Mouse (Mus musculus): Measurements from ENCODE around the gene Anapc2. TPM values are rescaled to one million over a fixed set of nuclear protein-coding genes. Genes with fewer than 3 reads are reported as not detected.
A peak's percentile ranks its signal among the peaks of the same experiment; 100 is the strongest.
"Not testable (repeated sequence)": the region's sequence is repeated elsewhere in the genome, so short reads cannot be mapped to it uniquely, and the experiment has no call there.

Anapc2 gene
- total RNA-seq, 2 experiments from 2014 or later = 38.4 to 40.7 TPM

DNA sequence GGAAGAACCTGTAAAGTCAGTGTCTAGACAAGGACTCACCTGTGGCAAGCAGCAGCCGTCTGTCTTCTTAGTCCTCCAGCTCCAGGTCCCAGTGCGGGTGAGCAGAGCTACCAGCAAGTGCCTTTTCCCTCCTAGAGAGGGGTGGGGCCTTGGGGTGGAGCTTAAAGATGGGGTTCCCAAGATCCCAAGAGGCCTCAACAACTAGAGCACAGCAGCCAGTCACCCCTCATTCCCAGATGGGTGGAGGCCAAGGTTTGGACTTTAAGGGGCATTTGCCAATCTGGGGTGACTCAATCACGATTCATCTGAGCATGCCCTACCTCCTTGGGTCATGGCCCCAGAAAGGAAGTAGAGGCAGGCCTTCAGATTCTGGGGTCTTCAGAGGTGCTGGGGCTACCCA lies 32.5 kb upstream of the Anapc2 start:
- intact Hi-C loops (cut with DNase I) = no loop called here
- no peak for DNase-seq (ENCODE audit: low spot score)

DNA sequence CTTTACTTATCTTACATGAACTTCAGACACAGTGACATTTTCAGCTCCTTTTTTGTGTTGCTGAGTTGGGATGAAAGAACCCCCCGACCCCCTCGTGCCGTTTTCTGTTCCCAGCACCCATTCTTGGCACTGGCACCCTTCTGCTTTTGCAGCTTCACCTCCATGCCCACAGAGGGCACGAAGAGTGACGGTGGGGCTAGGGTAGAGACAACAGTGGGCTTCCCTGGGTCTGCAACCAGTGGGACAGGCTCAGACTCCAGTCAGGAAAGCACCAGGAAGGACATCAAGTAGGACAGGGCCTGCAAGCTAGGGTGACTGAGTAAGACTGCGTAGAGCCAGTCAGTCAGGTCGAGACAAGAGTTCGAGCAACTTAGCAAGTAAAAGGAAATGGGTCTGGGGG lies 32.0 kb upstream of the Anapc2 start:
- intact Hi-C loops (cut with DNase I) = no loop called here
- DNase-seq (ENCODE audit: low spot score) = no peak

DNA sequence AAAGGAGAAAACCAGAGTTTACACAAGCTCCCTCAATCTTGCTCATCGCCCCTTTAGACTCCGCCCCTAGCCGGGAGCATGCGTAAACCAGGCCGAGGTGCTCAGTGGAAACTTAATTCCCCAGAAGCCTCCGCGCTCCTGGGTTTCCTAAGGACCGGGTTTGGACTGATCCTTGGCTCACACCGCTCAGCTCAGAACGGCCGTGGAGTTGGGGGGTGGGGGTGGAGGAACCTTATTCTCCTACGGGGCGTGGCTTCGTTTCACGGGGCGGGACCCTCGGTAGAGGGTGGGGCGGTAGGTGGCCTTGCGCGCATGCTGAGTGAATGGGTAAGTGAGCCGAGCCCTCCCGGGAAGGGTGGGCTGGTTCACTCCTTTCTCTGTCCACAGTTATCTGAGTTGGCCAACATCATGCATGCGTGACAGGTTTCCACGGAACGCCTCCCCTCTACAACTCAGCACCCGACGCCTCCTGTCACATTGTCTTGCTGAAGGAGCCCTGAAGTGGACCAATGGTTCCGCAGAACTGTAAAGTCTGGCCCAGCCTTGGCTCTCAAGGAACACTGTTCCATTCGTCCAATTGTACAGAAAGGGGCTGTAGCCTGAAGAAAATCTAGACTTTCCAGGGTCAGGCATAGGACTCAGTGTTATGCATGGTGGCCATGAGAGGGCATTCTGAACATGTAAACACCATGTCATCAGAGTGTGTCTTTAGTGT lies 31.4 kb upstream of the Anapc2 start:
- intact Hi-C loops (cut with DNase I) = no loop called here

DNA sequence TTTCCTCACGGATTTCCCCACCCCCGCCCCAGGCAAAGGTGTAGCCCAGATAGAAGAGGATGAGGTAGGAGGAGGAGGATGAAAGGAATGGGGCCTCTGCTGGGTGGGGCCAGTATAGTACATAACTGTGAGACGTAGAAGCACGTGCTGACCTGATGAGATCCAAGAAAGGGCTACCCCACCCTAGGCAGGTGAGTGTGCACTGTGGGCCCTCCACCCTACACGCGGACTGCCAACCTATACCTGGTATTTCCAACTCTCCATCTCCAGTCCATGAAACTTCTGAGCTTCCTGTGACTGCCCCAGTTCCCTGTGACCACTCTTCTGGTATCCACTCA lies 30.9 kb upstream of the Anapc2 start:
- intact Hi-C loops (cut with DNase I) = no loop called here
- no peak for DNase-seq (ENCODE audit: low spot score)

More for the DNA sequence above, 31.4 kb upstream of the Anapc2 start:
- DNase-seq (ENCODE audit: low spot score) = peak; percentile 30

DNA sequence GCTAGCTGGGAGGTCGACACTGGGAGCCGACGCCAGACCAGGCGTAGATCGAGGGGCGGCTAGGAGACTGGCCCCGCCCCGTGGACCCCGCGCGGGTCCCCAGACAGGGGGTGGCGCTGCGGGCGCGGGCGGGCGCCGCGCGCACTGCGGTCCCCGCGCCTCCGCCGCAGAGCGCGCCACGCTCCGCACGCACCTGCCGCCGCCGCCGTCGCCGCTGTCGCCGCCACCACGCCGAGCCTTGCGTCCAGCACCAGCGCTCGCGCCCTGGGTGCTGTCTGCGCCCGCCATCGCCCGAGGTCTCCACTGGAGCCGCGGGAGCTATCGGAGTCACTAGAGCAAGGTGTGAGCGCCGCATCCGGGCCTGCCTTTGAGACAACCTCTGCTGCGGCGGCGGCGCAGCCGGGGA lies 30.2 kb upstream of the Anapc2 start, which contains the start of the genes Rnf208 and Cysrt1:
Gene Rnf208, plus strand, starts transcription at position 155 of the 406 bp plus-strand sequence.
Gene Cysrt1, minus strand, starts transcription at position 352 of the 406 bp plus-strand sequence.
- intact Hi-C loops (cut with DNase I) = no loop called here

DNA sequence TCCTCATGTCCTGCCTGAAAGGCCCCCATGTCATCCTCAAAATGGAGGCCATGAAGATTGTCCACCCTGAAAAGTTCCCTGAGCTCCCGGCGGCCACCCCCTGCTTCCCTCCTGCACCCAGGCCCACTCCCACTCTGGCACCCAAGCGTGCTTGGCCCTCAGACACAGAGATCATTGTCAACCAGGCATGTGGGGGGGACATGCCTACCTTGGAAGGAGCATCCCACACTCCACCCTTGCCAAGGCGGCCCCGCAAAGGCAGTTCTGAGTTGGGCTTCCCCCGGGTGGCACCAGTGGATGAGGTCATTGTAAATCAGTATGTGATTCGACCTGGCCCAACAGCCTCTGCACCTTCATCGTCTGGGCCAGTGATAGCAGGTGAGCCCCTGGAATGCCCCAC lies 28.9 kb upstream of the Anapc2 start:
- intact Hi-C loops (cut with DNase I) = no loop called here
- DNase-seq (ENCODE audit: low spot score) = no peak

More for the DNA sequence above, 30.2 kb upstream of the Anapc2 start, which contains the start of the genes Rnf208 and Cysrt1:
- no peak for DNase-seq (ENCODE audit: low spot score)

DNA sequence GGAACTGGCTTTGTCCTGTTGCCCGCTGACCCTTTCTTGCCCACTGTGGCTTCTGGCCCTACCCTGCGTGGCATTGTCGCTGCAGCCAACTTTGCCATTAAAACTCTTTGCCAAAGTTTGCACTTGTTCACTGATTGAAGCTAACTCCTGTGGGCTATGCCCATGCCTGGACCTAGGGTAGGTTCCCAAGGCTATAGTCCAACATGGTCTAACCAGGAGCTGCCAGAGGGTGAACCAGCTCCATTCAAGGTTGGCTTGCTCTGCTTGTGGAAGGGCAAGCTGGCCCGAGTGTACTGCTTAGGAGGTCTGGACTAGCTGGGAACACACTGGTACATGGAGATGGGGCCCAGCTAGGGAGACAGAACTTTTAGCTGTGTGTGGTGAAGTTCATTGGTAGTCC lies 28.1 kb upstream of the Anapc2 start:
- DNase-seq (ENCODE audit: low spot score) = no peak
- intact Hi-C loops (cut with DNase I) = no loop called here

DNA sequence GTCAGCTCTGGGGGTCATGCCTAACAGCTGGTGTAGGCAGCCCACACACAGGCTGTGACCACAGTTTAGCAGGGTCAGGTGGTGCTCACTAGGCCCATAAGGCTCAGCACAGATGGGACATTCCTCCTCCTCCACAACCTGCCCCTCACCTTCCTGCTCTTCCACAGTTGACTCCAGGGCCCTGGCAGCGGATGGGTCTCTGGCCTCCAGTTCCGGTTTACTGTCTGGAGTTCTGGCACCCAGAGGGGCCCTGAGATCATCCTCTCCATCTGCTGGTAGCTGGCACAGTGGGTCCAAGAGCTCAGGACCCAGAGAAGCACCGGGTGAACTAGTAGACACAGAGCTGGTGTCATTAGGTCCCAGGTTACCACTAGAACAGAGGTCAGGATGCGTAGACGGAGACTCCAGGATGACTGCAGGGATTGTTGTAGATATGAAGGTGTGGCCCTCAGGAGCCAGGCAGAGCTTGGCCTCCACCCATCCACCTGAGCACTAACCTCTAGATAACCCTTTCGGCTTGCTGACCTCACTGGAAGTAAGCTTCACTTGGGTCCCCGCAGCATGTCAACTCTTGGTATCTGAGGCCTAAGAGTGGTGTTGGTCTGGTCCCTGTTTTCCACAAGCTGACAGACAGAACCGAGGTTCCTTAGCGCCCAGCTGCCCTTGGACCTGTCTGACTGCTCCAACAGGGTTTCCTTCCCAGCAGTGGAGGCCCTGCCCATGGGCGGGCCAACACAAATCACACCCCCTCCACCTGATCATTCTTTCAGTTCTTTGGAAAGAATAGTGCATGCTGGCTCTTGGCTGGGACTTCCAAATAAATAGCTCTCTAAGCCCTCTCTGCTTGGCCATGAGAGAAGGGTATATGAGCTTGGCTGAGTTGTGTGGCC lies 25.9 kb upstream of the Anapc2 start, which contains the start of gene AL732309.1:
Gene AL732309.1, minus strand, starts transcription at position 681 of the 890 bp plus-strand sequence.
- intact Hi-C loops (cut with DNase I) = no loop called here
- DNase-seq (ENCODE audit: low spot score) = no peak

DNA sequence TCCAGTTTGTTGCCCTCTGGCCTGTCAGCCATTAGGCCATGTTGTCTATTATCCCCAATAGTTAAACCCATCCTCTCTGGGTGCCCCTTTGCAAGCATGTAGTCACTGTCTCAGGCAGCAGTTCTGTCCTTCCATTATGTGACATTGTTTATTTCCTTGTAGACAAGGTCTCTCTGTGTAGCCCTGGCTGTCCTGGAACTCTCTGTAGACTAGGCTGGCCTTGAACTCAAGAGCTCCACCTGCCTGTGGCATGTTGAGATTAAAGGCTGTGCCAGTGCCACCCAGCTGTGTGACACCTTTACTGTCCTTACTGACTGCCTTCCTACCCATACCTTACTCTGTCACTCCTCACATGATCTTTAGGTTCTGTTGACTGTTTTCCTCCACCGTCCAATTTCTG lies 19.9 kb upstream of the Anapc2 start:
- no peak for DNase-seq (ENCODE audit: low spot score)
- intact Hi-C loops (cut with DNase I) = loop anchor here (2.0 to 5.0 kb wide), 2 partner anchors 24 to 125 kb away; no protein-coding TSS in a partner anchor

DNA sequence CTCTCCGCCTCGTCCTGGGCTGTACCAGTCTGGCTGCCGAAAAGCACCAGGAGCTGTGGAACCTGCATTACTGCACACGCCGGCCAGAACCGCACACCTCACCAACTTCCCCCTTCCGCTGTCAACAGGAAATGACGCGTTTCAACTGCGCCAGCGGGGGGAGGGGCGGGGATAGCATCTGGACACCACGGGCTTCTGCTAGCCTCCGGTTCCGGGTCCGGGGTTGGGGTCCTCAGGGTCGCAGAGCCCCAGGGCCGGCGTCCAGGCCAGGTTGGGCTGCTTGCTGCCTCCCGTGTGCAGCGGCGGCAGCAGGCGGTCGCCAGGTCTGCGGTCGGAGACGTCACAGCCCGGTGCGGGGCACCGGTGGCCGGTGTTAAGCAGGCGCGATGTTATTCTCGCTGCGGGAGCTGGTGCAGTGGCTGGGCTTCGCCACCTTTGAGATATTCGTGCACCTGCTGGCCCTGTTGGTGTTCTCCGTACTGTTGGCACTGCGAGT lies 16.9 kb upstream of the Anapc2 start, which contains the start of gene Tmem203:
Gene Tmem203, plus strand, starts transcription at position 156 of the 496 bp plus-strand sequence.
- DNase-seq (ENCODE audit: low spot score) = peak; percentile 68
- intact Hi-C loops (cut with DNase I) = loop anchor here (2.0 to 5.0 kb wide), 2 partner anchors 63 to 77 kb away; partner anchors contain the start of gene Man1b1

DNA sequence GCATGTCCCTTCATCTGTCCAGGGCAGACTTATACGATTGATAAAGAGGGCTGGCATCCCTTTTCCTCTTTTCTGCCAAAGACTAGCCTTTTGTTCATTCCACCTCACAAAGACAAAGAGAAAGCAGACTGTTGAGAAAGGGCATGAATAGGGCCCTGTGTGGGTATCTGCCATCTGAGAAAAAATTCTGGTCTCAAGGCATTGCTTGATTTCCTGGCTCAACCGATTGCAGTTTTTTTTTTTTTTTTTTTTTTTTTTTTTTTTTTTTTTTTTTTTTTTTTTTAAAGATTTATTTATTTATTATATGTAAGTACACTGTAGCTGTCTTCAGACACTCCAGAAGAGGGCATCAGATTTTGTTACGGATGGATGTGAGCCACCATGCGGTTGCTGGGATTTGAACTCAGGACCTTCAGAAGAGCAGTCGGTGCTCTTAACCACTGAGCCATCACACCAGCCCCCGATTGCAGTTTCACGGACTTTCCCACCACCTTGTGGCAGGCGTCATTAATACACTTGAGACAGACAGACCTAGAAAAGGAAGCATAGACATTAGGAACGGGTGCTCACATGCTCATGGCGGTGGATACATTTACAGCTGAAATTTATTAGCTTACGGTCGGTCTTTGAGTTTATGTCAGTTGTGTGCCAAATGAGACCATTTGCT lies 15.7 kb upstream of the Anapc2 start:
- not testable (repeated sequence) for DNase-seq (ENCODE audit: low spot score)
- intact Hi-C loops (cut with DNase I) = loop anchor here (5.0 kb wide), 1 partner anchor 76 kb away; the partner anchor contains the start of gene Man1b1

DNA sequence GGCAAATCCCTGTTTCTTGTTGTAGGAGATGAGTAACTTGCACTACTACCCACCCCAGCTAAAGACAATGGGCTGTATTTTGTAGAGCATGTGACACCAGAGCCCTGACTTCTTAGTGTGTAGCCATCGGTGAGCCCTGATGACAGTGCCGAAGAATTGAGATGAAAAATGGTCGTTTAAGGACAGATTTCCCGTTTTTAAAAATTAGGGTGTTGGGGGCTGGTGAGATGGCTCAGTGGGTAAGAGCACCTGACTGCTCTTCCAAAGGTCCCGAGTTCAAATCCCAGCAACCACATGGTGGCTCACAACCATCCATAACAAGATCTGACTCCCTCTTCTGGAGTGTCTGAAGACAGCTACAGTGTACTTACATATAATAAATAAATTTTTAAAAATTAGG lies 15.0 kb upstream of the Anapc2 start:
- intact Hi-C loops (cut with DNase I) = loop anchor here (5.0 kb wide), 1 partner anchor 75 kb away; the partner anchor contains the start of gene Man1b1

DNA sequence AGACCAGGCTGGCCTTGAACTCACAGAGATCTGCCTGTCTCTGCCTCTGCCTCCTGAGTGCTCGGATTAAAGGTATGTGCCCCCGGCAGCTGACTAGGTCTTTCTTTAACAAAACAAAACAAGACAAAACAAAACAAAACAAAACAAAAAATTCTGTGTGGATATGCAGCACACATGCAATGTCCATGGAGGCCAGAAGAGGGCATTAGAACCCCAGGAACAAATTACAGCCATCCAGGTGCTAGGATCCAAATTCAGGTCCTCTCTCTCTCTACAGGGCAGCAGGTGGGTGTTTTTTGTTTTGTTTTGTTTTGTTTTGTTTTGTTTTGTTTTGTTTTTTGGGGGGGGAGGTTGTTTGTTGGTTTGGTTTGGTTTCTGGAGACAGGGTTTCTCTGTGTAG lies 13.4 kb upstream of the Anapc2 start:
- DNase-seq (ENCODE audit: low spot score) = no peak
- intact Hi-C loops (cut with DNase I) = loop anchor here (5.0 kb wide), 1 partner anchor 73 kb away; the partner anchor contains the start of gene Man1b1

More for the DNA sequence above, 15.0 kb upstream of the Anapc2 start:
- DNase-seq (ENCODE audit: low spot score) = not testable (repeated sequence)

DNA sequence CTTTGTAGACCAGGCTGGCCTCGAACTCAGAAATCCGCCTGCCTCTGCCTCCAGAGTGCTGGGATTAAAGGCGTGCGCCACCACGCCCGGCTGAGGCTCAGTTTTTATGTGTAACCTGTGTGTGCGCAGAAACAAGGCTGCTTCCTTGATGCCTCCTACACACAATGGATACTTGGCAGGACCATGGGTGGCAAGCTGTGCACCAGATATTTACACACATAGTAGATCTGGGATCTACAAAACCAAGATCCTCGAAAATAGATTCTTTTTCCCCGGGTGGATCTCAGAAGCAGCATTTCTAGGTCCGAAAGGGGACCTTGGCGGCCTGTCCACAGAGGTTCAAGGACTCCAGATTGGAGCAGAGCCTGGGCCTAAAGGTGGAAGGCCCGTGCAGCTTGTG lies 10.4 kb upstream of the Anapc2 start:
- intact Hi-C loops (cut with DNase I) = no loop called here

DNA sequence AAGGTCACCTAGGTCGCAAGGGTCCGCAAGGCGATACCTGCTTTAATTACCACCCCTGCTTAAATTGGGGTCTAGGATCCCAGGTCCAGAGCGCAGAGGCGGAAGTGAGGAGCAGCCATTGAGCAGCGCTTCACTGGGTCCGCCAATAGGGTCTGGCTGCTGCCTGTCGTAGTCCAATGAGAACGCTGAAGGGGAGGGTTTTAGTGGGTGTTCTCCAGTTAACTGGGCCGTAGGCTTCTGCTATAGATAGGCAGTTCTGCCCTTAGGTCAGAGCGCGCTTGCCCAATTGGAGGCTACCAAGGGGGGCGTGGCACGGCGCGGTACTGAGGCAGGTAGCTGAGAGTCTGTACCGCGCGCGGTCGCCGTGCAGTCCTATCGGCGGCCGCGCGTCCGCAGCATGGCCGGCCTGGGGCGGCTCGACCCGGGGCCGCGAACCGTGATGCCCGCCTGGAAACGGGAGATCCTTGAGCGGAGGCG lies 9.9 kb upstream of the Anapc2 start, which contains the start of gene Tprn:
Gene Tprn, plus strand, starts transcription at position 328 of the 477 bp plus-strand sequence.
- intact Hi-C loops (cut with DNase I) = no loop called here
- DNase-seq (ENCODE audit: low spot score) = peak; percentile 92

More for the DNA sequence above, 10.4 kb upstream of the Anapc2 start:
- no peak for DNase-seq (ENCODE audit: low spot score)

DNA sequence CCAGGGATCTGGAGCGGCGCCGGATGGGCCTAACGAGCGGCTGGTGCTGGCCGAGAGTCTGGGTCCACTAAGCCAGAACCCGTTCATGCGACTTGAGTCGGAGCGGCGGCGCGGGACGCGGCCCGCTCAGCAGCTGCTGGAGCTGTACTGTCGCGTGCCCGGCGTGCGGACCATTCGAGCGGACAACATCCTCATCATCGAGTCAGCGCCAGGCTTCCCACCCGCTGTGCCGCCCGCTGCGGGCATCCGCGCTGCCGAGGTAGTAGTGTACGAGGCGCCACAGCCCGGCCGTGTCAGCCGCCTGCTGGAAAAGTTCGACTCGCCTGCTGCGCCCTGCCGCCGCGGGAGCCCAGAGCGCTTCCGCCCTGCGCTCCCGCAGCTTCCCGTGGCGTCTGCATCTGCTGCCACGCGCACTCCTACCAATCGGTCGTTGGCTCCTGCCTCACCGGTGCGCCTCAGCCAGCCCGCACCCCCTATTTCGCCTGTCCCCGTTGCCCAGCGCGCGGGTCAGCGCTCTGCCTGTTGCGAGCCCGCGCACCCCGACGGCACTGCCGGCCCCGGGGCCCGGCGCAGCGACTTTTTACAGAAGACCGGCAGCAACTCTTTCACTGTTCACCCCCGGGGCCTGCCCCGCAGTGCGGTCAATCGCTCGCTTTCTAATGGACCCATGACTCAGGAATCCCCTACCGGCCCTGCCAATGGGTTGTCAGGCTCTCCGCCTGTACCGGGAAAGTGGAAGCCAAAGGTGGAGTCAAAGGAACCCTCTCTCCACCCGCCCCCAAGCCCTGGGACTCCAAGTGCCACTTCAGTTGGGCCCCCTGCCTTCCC lies 9.3 kb upstream of the Anapc2 start:
- intact Hi-C loops (cut with DNase I) = no loop called here
- DNase-seq (ENCODE audit: low spot score) = no peak

DNA sequence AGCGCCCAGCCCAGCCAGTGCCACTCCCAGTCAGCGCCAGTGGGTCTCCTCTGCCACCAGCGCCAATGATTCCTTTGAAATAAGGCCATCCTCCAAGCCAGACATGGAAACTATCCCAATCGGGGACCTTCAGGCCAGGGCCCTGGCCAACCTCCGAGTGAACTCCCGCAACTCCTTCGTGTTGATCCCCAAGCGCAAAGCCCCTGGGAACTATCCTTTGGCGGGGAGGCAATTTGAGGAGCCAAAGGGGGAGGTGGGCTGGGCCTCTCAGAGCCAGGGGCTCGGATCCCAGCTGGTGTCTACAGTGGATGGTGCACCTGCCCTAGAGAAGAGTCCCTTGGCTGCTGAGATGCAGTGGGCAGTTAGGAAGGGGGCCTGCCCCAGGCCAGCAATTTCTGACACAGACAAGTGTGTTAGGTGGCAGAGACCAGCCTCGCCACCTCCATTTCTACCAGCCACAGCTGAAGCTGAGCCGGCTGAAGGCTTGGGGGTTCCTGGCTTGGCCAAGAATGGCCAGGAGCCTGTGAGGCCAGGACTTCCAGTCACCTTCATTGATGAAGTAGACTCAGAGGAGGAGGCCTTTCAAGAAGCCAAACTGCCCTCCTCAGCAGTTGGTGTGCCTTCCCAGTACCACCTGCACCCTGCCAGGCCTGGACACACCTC lies 8.5 kb upstream of the Anapc2 start:
- DNase-seq (ENCODE audit: low spot score) = no peak
- intact Hi-C loops (cut with DNase I) = no loop called here

DNA sequence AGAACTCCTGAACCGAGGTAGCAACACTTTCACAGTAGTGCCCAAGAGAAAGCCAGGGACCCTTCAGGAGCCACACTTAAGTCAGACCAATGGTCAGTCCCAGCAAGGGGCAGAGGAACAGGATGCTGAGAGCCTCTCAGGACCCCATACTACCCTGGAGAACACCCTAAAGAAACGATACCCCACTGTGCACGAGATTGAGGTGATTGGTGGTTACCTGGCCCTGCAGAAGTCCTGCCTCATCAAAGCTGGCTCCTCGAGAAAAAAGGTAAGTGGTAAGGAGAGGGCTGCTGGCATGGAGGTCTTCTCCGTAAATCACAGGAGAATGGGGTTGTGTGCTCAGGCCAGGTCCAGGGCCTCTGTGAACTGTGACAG lies 8.0 kb upstream of the Anapc2 start:
- no peak for DNase-seq (ENCODE audit: low spot score)
- intact Hi-C loops (cut with DNase I) = no loop called here
